8 mouse cellular contexts compared by ENCODE assay signal in the genomic region with DNA sequence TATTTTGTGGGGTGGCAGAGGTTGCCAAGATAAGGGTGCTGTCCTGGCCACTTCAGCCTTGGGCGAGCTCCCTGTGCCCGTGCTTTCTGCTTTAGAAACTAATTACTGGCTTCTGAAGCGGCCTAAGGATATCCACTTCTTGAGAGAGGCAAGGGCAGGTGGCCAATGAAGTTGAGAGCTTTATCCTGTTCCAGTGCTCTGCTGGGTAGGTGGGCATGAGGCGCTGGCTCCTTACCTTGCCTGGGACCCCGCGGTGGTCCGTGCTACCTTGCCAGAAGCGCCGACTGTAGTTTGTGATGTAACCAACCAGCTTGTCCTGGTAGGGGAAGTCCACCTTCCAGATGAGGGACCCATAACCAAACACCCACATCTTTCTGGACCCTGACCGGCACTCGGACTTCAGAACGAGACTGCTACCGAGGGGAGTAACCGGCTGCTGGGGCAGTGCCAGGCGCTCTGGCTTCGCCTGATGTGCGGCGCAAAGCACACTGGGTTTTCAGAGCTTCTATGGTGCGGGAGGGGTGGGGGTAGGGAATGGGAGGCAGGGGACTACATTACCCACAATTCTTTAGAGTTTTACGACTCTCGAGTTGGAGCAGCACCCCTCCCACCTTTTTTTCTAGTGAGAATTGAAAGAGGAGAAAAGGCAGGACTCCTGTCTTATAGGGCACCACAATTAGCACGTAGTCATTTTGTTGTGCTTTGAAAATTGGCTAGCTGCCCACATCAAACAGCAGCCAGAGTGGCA. TPM values are rescaled to one million over a fixed set of nuclear protein-coding genes. Genes with fewer than 3 reads are reported as not detected.
DNase-seq lines count a peak whose midpoint lies in the region; ATAC-seq and TF ChIP-seq lines count a peak whose summit lies in the region.

A gene (minus strand): TSS at position 474 of the 748 bp plus-strand sequence.

- peaks cover 4% of the 10 kb centered on the region; the same call in 1 of the 2 replicates for H3K4me1 ChIP-seq in bone marrow macrophage, adult 2 months (ENCODE audit: control insufficient read depth, insufficient read depth, low read length)
- H3K4me1 ChIP-seq in embryonic fibroblast, embryonic 13.5 days (ENCODE audit: control insufficient read depth, insufficient read depth, low read length) = no peaks in the 10 kb centered on the region
- H3K4me1 ChIP-seq in kidney, embryonic 14.5 days (ENCODE audit: control insufficient read depth, insufficient read depth, low read length) = no peaks in the 10 kb centered on the region
- peaks cover 5% of the 10 kb centered on the region; the same call in 1 of the 2 replicates for H3K4me1 ChIP-seq in limb, embryonic 15.5 days

- TF ChIP-seq CTCF in bone marrow macrophage, adult 2 months (IDR thresholded peaks at IDR 0.05; ENCODE audit: low read depth, low read length) = no peak
- TF ChIP-seq CTCF in embryonic fibroblast, embryonic 13.5 days (IDR thresholded peaks at IDR 0.05; ENCODE audit: borderline replicate concordance, insufficient read depth, low read length) = no peak

- H3K9me3 ChIP-seq in kidney, embryonic 14.5 days (ENCODE audit: control insufficient read depth, low read length) = no peaks in the 10 kb centered on the region
- no peaks in the 10 kb centered on the region for H3K9me3 ChIP-seq in limb, embryonic 15.5 days

- 1% methylated on average over 22 of the region's 22 CpGs for WGBS in kidney, embryonic 14.5 days
- under 1% methylated on average over 22 of the region's 22 CpGs for WGBS in limb, embryonic 15.5 days

- peak within 1 kb of the TSS; percentile 52 for H3K9ac ChIP-seq in kidney, embryonic 14.5 days (ENCODE audit: low read depth, low read length)
- H3K9ac ChIP-seq in limb, embryonic 15.5 days = peak within 1 kb of the TSS; percentile 52

- peak; percentile 99 for ATAC-seq in kidney, embryonic 14.5 days (ENCODE audit: low FRiP score, low TSS enrichment)
- peak; percentile 87 for ATAC-seq in limb, embryonic 15.5 days (ENCODE audit: insufficient number of reproducible peaks, low FRiP score, low TSS enrichment, low read depth)

- peak within 1 kb of the TSS; percentile 63 for H3K4me2 ChIP-seq in kidney, embryonic 14.5 days (replicated peaks; ENCODE audit: low read depth, low read length)
- peak within 1 kb of the TSS; percentile 64 for H3K4me2 ChIP-seq in limb, embryonic 15.5 days

- no peaks in the 10 kb centered on the region for H3K27me3 ChIP-seq in kidney, embryonic 14.5 days (ENCODE audit: control insufficient read depth, insufficient read depth, low read length)
- H3K27me3 ChIP-seq in limb, embryonic 15.5 days = no peaks in the 10 kb centered on the region

- peak; percentile 94 for DNase-seq in A20 (ENCODE audit: low read depth, low spot score)
- DNase-seq in heart, adult 9 months (ENCODE audit: low spot score in 2 of 2) = peak; percentile 83 to 84
- peak; percentile 1 to 15 for DNase-seq in monocyte, adult 2 months (ENCODE audit: low read depth in 1 of 2, low spot score in 2 of 2)
- peak; percentile 79 to 85 for DNase-seq in spleen, postnatal 36 days (ENCODE audit: low spot score in 2 of 2)

- peak within 1 kb of the TSS; percentile 59 for H3K27ac ChIP-seq in bone marrow macrophage, adult 2 months (ENCODE audit: insufficient read depth, low read depth, low read length)
- peak within 1 kb of the TSS; percentile 56 for H3K27ac ChIP-seq in embryonic fibroblast, embryonic 13.5 days (ENCODE audit: insufficient read depth, low read length)
- peak within 1 kb of the TSS; percentile 18; the same call in 1 of the 2 replicates for H3K27ac ChIP-seq in kidney, embryonic 14.5 days (ENCODE audit: low read depth, low read length)
- H3K27ac ChIP-seq in limb, embryonic 15.5 days = peak within 1 kb of the TSS; percentile 71

- no peak for TF ChIP-seq POLR2A in bone marrow macrophage, adult 2 months (IDR thresholded peaks at IDR 0.05; ENCODE audit: borderline replicate concordance, low read depth, low read length)
- peak; percentile 71 for TF ChIP-seq POLR2A in embryonic fibroblast, embryonic 13.5 days (IDR thresholded peaks at IDR 0.05; ENCODE audit: low read depth, low read length)

- no peaks in the 10 kb centered on the region for H3K36me3 ChIP-seq in kidney, embryonic 14.5 days (ENCODE audit: control insufficient read depth, insufficient read depth, low read length)
- no peaks in the 10 kb centered on the region for H3K36me3 ChIP-seq in limb, embryonic 15.5 days

- H3K4me3 ChIP-seq in bone marrow macrophage, adult 2 months (ENCODE audit: insufficient read depth, low read length) = peak within 1 kb of the TSS; percentile 67
- H3K4me3 ChIP-seq in embryonic fibroblast, embryonic 13.5 days (ENCODE audit: insufficient read depth, low read length) = peak within 1 kb of the TSS; percentile 85
- peak within 1 kb of the TSS; percentile 48 for H3K4me3 ChIP-seq in kidney, embryonic 14.5 days (ENCODE audit: low read length)
- peak within 1 kb of the TSS; percentile 64 for H3K4me3 ChIP-seq in limb, embryonic 15.5 days

RNA-seq across cellular contexts. Expression of the gene that starts here (rescaled TPM):
- 4.8 and 6.1 TPM in 2 replicates for polyA plus RNA-seq in bone marrow macrophage, adult 2 months (2012; ENCODE audit: insufficient read depth, insufficient read length, missing spikeins)
- 12.3 and 14.7 TPM in 2 replicates for polyA plus RNA-seq in embryonic fibroblast, embryonic 13.5 days (2011; ENCODE audit: insufficient read length, low read depth, missing spikeins)
- polyA plus RNA-seq in kidney, embryonic 14.5 days (2014; fragmentation: Nextera tagmentation; extraction: Ambion mirVana) = 14.2 and 17.1 TPM in 2 replicates
- 14.7 and 15.7 TPM in 2 replicates for polyA plus RNA-seq in limb, embryonic 15.5 days (2015; fragmentation: Nextera tagmentation; extraction: Ambion mirVana)

Comparison
In these comparisons a context has a peak if more than half of its experiments do, and no peak if none do; other contexts are left out.
1. Peak in every context shown above with its lines: DNase-seq, ATAC-seq, H3K4me3 ChIP-seq and H3K27ac ChIP-seq.
2. DNase-seq: peak in every context shown above with its lines; median percentile 94 in A20; 84 in heart, adult 9 months; 82 in spleen, postnatal 36 days; 8 in monocyte, adult 2 months.
3. H3K27ac ChIP-seq: peak in every context shown above with its lines; median percentile 71 in limb, embryonic 15.5 days; 59 in bone marrow macrophage, adult 2 months; 56 in embryonic fibroblast, embryonic 13.5 days; 18 in kidney, embryonic 14.5 days.